Comparison of ENCODE assay signal across 24 mouse cellular contexts in genomic region chr1:57529320-57529719, GRCm38 (mm10).
DNase-seq lines count a peak whose midpoint lies in the region; ATAC-seq lines count a peak whose summit lies in the region.
"Had no signal": no experiment of that assay in that cellular context is flagged by ENCODE, and none has a peak within 500 bp of the region (broad histone marks: within the 10 kb centered on the region; RNA-seq: fewer than 3 reads in every experiment).

No protein-coding gene starts in this region.

- no peaks in the 10 kb centered on the region for H3K9me3 ChIP-seq in embryonic facial prominence, embryonic 13.5 days
- H3K9me3 ChIP-seq in embryonic facial prominence, embryonic 10.5 days: no peaks in the 10 kb centered on the region
- H3K9me3 ChIP-seq in kidney, embryonic 15.5 days (replicated peaks): no peaks in the 10 kb centered on the region
- no peaks in the 10 kb centered on the region for H3K9me3 ChIP-seq in forebrain, embryonic 14.5 days (replicated peaks; ENCODE audit: control insufficient read depth, low read length)
- H3K9me3 ChIP-seq: heart, embryonic 15.5 days; hindbrain, embryonic 15.5 days; limb, embryonic 10.5 days; liver, embryonic 15.5 days; lung, embryonic 15.5 days; midbrain, embryonic 15.5 days; neural tube, embryonic 12.5 days had no signal

- peaks cover 10% of the 10 kb centered on the region for H3K4me1 ChIP-seq in embryonic facial prominence, embryonic 13.5 days
- H3K4me1 ChIP-seq in embryonic facial prominence, embryonic 10.5 days: peaks cover 7% of the 10 kb centered on the region
- peaks cover 11% of the 10 kb centered on the region for H3K4me1 ChIP-seq in kidney, embryonic 15.5 days
- H3K4me1 ChIP-seq in forebrain, embryonic 14.5 days (ENCODE audit: control insufficient read depth, insufficient read depth, low read length): peaks cover 5% of the 10 kb centered on the region
- H3K4me1 ChIP-seq: liver, embryonic 15.5 days; lung, embryonic 15.5 days; midbrain, embryonic 15.5 days; neural tube, embryonic 12.5 days had no signal

- H3K36me3 ChIP-seq in embryonic facial prominence, embryonic 13.5 days: no peaks in the 10 kb centered on the region
- H3K36me3 ChIP-seq in embryonic facial prominence, embryonic 10.5 days (replicated peaks): no peaks in the 10 kb centered on the region
- no peaks in the 10 kb centered on the region for H3K36me3 ChIP-seq in kidney, embryonic 15.5 days
- H3K36me3 ChIP-seq in forebrain, embryonic 14.5 days (ENCODE audit: control insufficient read depth, insufficient read depth, low read length): no peaks in the 10 kb centered on the region
- H3K36me3 ChIP-seq: heart, embryonic 15.5 days; hindbrain, embryonic 15.5 days; limb, embryonic 10.5 days; liver, embryonic 15.5 days; lung, embryonic 15.5 days; midbrain, embryonic 15.5 days; neural tube, embryonic 12.5 days had no signal

- no peak overlapping the region for H3K9ac ChIP-seq in embryonic facial prominence, embryonic 13.5 days
- no peak overlapping the region for H3K9ac ChIP-seq in kidney, embryonic 15.5 days
- no peak overlapping the region for H3K9ac ChIP-seq in forebrain, embryonic 14.5 days (ENCODE audit: low read length)
- H3K9ac ChIP-seq: heart, embryonic 15.5 days; hindbrain, embryonic 15.5 days; liver, embryonic 15.5 days; lung, embryonic 15.5 days; midbrain, embryonic 15.5 days; neural tube, embryonic 12.5 days had no signal

- no peak for ATAC-seq in embryonic facial prominence, embryonic 13.5 days (ENCODE audit: insufficient number of reproducible peaks, insufficient read depth, low FRiP score, low TSS enrichment, low read depth)
- ATAC-seq in kidney, embryonic 15.5 days (replicated peaks; ENCODE audit: low FRiP score): no peak
- peak; percentile 46; the same call in 1 of the 2 replicates for ATAC-seq in forebrain, embryonic 14.5 days
- ATAC-seq: intestine, embryonic 16.5 days; midbrain, embryonic 15.5 days had no signal

- H3K27me3 ChIP-seq in embryonic facial prominence, embryonic 13.5 days: no peaks in the 10 kb centered on the region
- no peaks in the 10 kb centered on the region for H3K27me3 ChIP-seq in embryonic facial prominence, embryonic 10.5 days (replicated peaks; ENCODE audit: low read depth, poor library complexity, severe bottlenecking)
- no peaks in the 10 kb centered on the region for H3K27me3 ChIP-seq in kidney, embryonic 15.5 days
- no peaks in the 10 kb centered on the region for H3K27me3 ChIP-seq in forebrain, embryonic 14.5 days (replicated peaks; ENCODE audit: control insufficient read depth, insufficient read depth, low read length)
- H3K27me3 ChIP-seq: heart, embryonic 15.5 days; hindbrain, embryonic 15.5 days; liver, embryonic 15.5 days; lung, embryonic 15.5 days; midbrain, embryonic 15.5 days; neural tube, embryonic 12.5 days had no signal

- H3K27ac ChIP-seq in embryonic facial prominence, embryonic 13.5 days: peak overlapping the region; percentile 28; the same call in 1 of the 2 replicates
- H3K27ac ChIP-seq in embryonic facial prominence, embryonic 10.5 days (replicated peaks): no peak overlapping the region
- peak overlapping the region; percentile 19 for H3K27ac ChIP-seq in kidney, embryonic 15.5 days
- H3K27ac ChIP-seq in forebrain, embryonic 14.5 days (ENCODE audit: low read depth, low read length): no peak overlapping the region
- H3K27ac ChIP-seq: heart, embryonic 15.5 days; hindbrain, embryonic 15.5 days; limb, embryonic 10.5 days; liver, embryonic 15.5 days; lung, embryonic 15.5 days; macrophage; midbrain, embryonic 15.5 days; neural tube, embryonic 12.5 days had no signal

- no peak for DNase-seq in embryonic facial prominence, embryonic 10.5 days (ENCODE audit: low spot score)
- no peak for DNase-seq in kidney, postnatal 10 days
- DNase-seq in brain, adult 2 months (ENCODE audit: low read depth, low spot score): peak; percentile 26
- peak; percentile 64 for DNase-seq in forebrain, embryonic 14.5 days (ENCODE audit: low spot score)
- no peak for DNase-seq in frontal cortex, postnatal 25 days (ENCODE audit: low spot score in 2 of 2)
- no peak for DNase-seq in left cerebral cortex, postnatal 10 days (ENCODE audit: extremely low spot score in 1 of 2, low spot score in 2 of 2)
- DNase-seq: adrenal gland, postnatal 36 days; cerebellum, adult 18-20 months; gastrocnemius, postnatal 36 days; heart, postnatal 36 days; liver; retina, postnatal 1 day; thymus, postnatal 36 days had no signal

- 70% methylated on average over 2 of the region's 2 CpGs for WGBS in embryonic facial prominence, embryonic 13.5 days
- WGBS in embryonic facial prominence, embryonic 10.5 days: 83% methylated on average over 2 of the region's 2 CpGs
- WGBS in kidney, embryonic 15.5 days: 73% methylated on average over 2 of the region's 2 CpGs
- 44% methylated on average over 2 of the region's 2 CpGs for WGBS in forebrain, embryonic 14.5 days

- no peak overlapping the region for H3K4me3 ChIP-seq in embryonic facial prominence, embryonic 13.5 days
- no peak overlapping the region for H3K4me3 ChIP-seq in embryonic facial prominence, embryonic 10.5 days
- no peak overlapping the region for H3K4me3 ChIP-seq in kidney, embryonic 15.5 days (replicated peaks)
- no peak overlapping the region for H3K4me3 ChIP-seq in forebrain, embryonic 14.5 days (ENCODE audit: low read depth, low read length)
- H3K4me3 ChIP-seq: heart, embryonic 15.5 days; hindbrain, embryonic 15.5 days; limb, embryonic 10.5 days; liver, embryonic 15.5 days; lung, embryonic 15.5 days; midbrain, embryonic 15.5 days; neural tube, embryonic 12.5 days had no signal

- intact Hi-C loops in left cerebral cortex, postnatal 10 days (cut with DNase I): no loop called here

- H3K4me2 ChIP-seq in embryonic facial prominence, embryonic 13.5 days: no peak overlapping the region
- no peak overlapping the region for H3K4me2 ChIP-seq in kidney, embryonic 15.5 days
- H3K4me2 ChIP-seq in forebrain, embryonic 14.5 days (ENCODE audit: low read length): no peak overlapping the region
- H3K4me2 ChIP-seq: heart, embryonic 15.5 days; hindbrain, embryonic 15.5 days; liver, embryonic 15.5 days; lung, embryonic 15.5 days; midbrain, embryonic 15.5 days; neural tube, embryonic 12.5 days had no signal

Comparison
In these comparisons a context has a peak if more than half of its experiments do, and no peak if none do; other contexts are left out.
1. H3K27ac ChIP-seq: peak in embryonic facial prominence, embryonic 13.5 days (single experiment) and kidney, embryonic 15.5 days (single experiment); none in embryonic facial prominence, embryonic 10.5 days (single experiment) and forebrain, embryonic 14.5 days (single experiment).
2. DNase-seq: peak in brain, adult 2 months (single experiment) and forebrain, embryonic 14.5 days (single experiment); none in embryonic facial prominence, embryonic 10.5 days (single experiment), kidney, postnatal 10 days (single experiment), frontal cortex, postnatal 25 days (0 of 2) and left cerebral cortex, postnatal 10 days (0 of 2).